Mouse (Mus musculus) lung, postnatal 0 days (tissue): Measurements from ENCODE around the gene Rhog.

Experiments used
- CTCF ChIP-seq: IDR thresholded peaks from 2 replicates; pipeline ENCODE4 v1.5.1; 2016; ENCODE audit warnings: antibody characterized with exemption, mild to moderate bottlenecking
- EP300 ChIP-seq: IDR thresholded peaks from 2 replicates; pipeline ENCODE4 v1.6.1; 2016; ENCODE audit warnings: antibody characterized with exemption, mild to moderate bottlenecking, control low read depth

GRCm38 (mm10) chr7:102267113-102267579 is 11.3 kb upstream of the Rhog start:
- no peak for TF ChIP-seq EP300
- TF ChIP-seq CTCF: peak; percentile 95
